Mouse (Mus musculus): ENCODE measurements around the gene Ppp2r5b. TPM values are rescaled to one million over a fixed set of nuclear protein-coding genes. Genes with fewer than 3 reads are reported as not detected.
A peak's percentile ranks its signal among the peaks of the same experiment; 100 is the strongest.

Gene Ppp2r5b
- polyA plus RNA-seq (2015; fragmentation: Nextera tagmentation; extraction: Ambion mirVana), result 21.0 and 23.5 TPM in 2 replicates

DNA sequence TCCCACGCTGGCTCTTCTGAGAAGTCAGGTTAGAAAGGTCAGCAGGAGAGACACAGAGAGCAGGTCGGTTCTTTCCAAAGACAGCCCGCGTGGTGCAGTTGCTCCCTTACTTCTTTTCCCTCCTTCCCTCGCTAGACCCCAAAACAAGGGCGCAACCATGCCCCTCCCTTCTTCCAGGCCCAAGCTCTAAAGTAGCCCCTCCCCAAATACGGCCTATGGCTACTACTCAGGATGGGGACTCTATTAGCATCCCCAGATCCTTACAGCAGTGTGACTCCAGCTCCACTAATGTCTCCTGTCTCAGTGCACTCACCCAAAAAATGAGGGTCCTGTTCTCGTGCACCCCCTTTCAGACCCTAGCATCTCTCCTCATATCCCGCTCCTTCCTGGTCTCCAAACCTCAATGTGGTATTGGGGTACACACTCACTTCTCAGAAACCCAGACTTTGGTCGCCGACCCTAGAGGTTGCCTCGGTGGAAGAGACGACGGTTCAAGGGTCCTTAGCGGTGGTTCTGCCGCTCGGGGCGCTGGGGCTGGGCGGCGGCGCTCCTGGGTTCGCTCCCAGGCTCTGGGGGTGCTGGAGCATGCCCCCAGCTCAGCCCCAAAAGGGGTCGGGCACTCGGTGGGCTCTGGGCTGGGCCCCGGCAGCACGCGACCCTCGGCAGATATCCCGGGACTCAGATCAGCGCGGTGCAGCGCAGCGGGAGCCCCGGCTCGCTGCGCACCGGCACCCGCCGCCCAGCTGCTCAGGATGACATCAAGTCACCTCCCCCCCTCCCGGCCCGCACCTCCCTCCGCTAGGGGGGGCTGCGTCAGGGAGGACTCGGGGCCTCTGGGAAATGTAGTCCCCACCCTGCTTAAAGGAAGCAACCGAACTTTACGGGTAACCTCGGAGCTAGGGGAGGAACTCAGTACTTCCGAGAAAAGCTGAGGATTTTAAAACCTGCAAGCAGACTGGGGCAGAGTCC lies at the start of gene Ppp2r5b:
Gene Ppp2r5b (minus strand): TSS at position 789 of the 969 bp plus-strand sequence.
- Histone ChIP-seq H3K9me3 (ENCODE audit: control insufficient read depth, low read length) (no peaks in the 10 kb centered on the region), H3K4me3 (ENCODE audit: low read length) (peak within 1 kb of the TSS; percentile 83), H3K4me2 (ENCODE audit: low read depth, low read length) (peak within 1 kb of the TSS; percentile 85), H3K27me3 (replicated peaks; ENCODE audit: control insufficient read depth, insufficient read depth, low read length) (no peaks in the 10 kb centered on the region), H3K27ac (ENCODE audit: low read length) (peak within 1 kb of the TSS; percentile 96), H3K36me3 (ENCODE audit: control insufficient read depth, insufficient read depth, low read length) (0 out of 2 replicates have a peak, but pooled peaks cover 5% of the 10 kb centered on the region), H3K9ac (ENCODE audit: low read depth, low read length) (peak within 1 kb of the TSS; percentile 87), H3K4me1 (ENCODE audit: control insufficient read depth, insufficient read depth, low read length) (peaks cover 15% of the 10 kb centered on the region)
- ATAC-seq, result peak; percentile 96
- WGBS, result 3% methylated on average over 47 of the region's 48 CpGs

DNA sequence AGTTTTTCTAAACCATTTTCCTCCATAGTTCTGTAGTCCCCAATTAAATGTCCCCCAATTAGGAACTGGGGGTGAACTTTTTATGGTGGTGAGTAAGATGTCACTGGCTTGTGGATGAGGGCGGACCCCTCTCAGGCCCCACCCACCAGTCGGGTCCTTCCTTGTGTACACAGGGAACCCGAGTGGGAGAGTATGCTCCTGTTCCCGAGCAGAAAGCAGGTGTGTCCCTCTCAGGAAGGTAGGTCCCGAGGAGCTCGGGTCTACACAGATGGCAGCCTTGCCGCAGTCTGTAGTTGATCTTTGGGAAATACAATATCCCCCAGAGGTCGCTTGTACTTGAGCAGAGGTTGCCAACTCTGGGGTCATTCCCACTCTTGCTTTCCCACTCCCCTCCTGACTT lies 49.6 kb upstream of the Ppp2r5b start:
- H3K27ac ChIP-seq (ENCODE audit: low read length), result peak overlapping the region; percentile 89
- peak; percentile 59 for ATAC-seq

DNA sequence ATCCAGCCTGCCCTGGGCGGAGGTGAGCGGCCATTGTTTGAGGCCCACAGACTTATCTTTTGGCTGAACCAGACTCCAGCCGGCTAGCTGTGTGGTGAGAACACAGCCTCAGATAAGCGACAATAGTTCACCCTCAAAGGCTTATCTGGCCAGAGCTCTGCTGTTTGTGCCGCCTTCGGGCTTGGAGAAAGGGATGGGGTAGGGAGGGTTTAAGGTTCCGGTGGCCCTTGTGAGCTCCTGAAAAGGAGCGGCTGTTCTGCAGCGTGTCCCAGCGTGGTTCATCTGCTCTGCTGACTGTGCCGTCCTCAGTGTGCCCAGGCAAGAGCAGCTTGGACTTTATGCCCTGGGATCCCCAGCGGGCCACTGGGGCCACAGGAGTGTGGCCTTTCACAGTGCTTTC lies 48.8 kb upstream of the Ppp2r5b start:
- Histone ChIP-seq H3K27ac (ENCODE audit: low read length) (peak overlapping the region; percentile 89), H3K4me2 (ENCODE audit: low read depth, low read length) (0 out of 2 replicates have a peak overlapping the region, but pooled peaks have one; percentile 29), H3K9ac (ENCODE audit: low read depth, low read length) (peak overlapping the region; percentile 52; the same call in 1 of the 2 replicates), H3K9me3 (ENCODE audit: control insufficient read depth, low read length) (no peaks in the 10 kb centered on the region), H3K4me1 (ENCODE audit: control insufficient read depth, insufficient read depth, low read length) (peaks cover 56% of the 10 kb centered on the region), H3K27me3 (replicated peaks; ENCODE audit: control insufficient read depth, insufficient read depth, low read length) (no peaks in the 10 kb centered on the region), H3K4me3 (ENCODE audit: low read length) (no peak overlapping the region; the same call in 1 of the 2 replicates), H3K36me3 (ENCODE audit: control insufficient read depth, insufficient read depth, low read length) (peaks cover 7% of the 10 kb centered on the region; the same call in 1 of the 2 replicates)
- 65% methylated on average over 12 of the region's 12 CpGs for WGBS
- peak; percentile 31 for ATAC-seq

More for the DNA sequence above, 49.6 kb upstream of the Ppp2r5b start:
- H3K4me3 ChIP-seq (ENCODE audit: low read length), result no peak overlapping the region
- peak overlapping the region; percentile 29; the same call in 1 of the 2 replicates for H3K4me2 ChIP-seq (ENCODE audit: low read depth, low read length)
- no peaks in the 10 kb centered on the region for H3K27me3 ChIP-seq (replicated peaks; ENCODE audit: control insufficient read depth, insufficient read depth, low read length)
- H3K9ac ChIP-seq (ENCODE audit: low read depth, low read length), result peak overlapping the region; percentile 52
- WGBS, result 58% methylated on average over 8 of the region's 8 CpGs
- peaks cover 55% of the 10 kb centered on the region for H3K4me1 ChIP-seq (ENCODE audit: control insufficient read depth, insufficient read depth, low read length)
- no peaks in the 10 kb centered on the region for H3K9me3 ChIP-seq (ENCODE audit: control insufficient read depth, low read length)
- H3K36me3 ChIP-seq (ENCODE audit: control insufficient read depth, insufficient read depth, low read length), result peaks cover 9% of the 10 kb centered on the region; the same call in 1 of the 2 replicates

DNA sequence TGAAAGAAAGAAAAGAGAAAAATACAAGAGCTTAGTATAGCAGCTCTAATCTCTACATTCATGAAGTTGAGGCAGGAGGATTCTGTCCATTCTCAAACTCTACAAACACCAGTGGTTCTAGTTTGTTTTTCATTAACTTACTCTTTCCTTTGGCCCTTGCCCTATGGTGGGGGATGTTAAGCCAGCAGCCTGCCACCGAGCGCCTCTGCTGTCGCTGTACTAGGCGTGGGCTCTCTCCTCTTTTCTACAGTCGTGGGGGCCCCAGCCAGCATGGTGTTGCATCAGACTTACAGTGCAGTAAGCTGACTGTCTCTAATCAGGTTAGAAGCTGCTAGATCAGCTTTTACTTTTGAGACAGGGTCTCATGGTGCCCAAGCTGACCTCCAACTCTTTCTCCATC lies 47.3 kb upstream of the Ppp2r5b start:
- Histone ChIP-seq H3K4me1 (ENCODE audit: control insufficient read depth, insufficient read depth, low read length) (peaks cover 64% of the 10 kb centered on the region), H3K4me3 (ENCODE audit: low read length) (no peak overlapping the region), H3K27me3 (replicated peaks; ENCODE audit: control insufficient read depth, insufficient read depth, low read length) (no peaks in the 10 kb centered on the region), H3K27ac (ENCODE audit: low read length) (peak overlapping the region; percentile 89), H3K9me3 (ENCODE audit: control insufficient read depth, low read length) (no peaks in the 10 kb centered on the region), H3K4me2 (ENCODE audit: low read depth, low read length) (no peak overlapping the region; the same call in 1 of the 2 replicates), H3K36me3 (ENCODE audit: control insufficient read depth, insufficient read depth, low read length) (peaks cover 7% of the 10 kb centered on the region; the same call in 1 of the 2 replicates), H3K9ac (ENCODE audit: low read depth, low read length) (peak overlapping the region; percentile 15; the same call in 1 of the 2 replicates)
- WGBS, result 54% methylated on average over 5 of the region's 5 CpGs
- peak; percentile 47 for ATAC-seq

DNA sequence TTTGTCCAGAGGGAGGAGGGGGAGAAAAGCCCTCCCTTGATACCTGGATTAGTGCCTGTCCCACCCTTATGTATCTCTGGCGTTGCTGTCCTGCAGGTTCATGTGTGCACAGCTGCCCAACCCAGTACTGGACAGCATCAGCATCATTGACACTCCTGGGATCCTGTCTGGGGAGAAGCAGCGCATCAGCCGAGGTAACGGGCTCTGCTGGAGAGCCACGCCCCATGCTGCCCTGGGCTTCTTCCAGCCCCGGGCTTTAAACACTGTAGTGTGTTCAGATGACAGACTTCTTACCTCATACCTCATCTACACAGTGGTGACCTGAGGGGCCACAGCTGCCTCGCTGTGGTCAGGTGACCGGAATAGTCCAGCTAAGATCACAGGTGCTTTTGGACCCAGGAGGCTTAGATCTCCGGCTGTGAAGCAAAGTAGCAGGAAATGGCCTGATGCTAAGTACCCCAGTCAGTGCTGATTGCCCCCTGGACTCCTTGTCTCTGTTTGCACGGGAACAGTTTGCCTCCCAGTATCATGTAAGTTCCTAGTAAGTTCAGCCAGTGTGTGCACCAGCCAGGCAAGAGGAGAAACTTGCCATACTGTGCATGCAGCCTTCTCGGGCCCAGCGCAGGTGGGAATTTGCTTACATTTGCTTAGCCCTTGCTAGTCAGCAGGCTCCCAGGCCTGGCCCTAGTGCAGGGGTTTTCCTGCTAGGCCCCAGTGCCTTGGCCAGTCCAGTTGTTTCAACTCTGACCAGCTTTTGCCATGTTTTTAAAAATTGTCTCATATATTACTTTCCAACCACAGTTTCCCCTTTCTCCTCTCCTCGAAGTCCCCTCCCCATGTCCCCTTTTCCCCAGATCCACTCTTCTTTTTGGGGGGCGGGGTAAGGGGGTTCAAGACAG lies 45.7 kb upstream of the Ppp2r5b start:
- Histone ChIP-seq H3K27me3 (replicated peaks; ENCODE audit: control insufficient read depth, insufficient read depth, low read length) (no peaks in the 10 kb centered on the region), H3K4me3 (ENCODE audit: low read length) (no peak overlapping the region), H3K36me3 (ENCODE audit: control insufficient read depth, insufficient read depth, low read length) (0 out of 2 replicates have a peak, but pooled peaks cover 4% of the 10 kb centered on the region), H3K9ac (ENCODE audit: low read depth, low read length) (peak overlapping the region; percentile 13; the same call in 1 of the 2 replicates), H3K27ac (ENCODE audit: low read length) (peak overlapping the region; percentile 40), H3K4me1 (ENCODE audit: control insufficient read depth, insufficient read depth, low read length) (peaks cover 59% of the 10 kb centered on the region), H3K9me3 (ENCODE audit: control insufficient read depth, low read length) (no peaks in the 10 kb centered on the region), H3K4me2 (ENCODE audit: low read depth, low read length) (0 out of 2 replicates have a peak overlapping the region, but pooled peaks have one; percentile 2)
- ATAC-seq, result no peak
- WGBS, result 71% methylated on average over 14 of the region's 14 CpGs

DNA sequence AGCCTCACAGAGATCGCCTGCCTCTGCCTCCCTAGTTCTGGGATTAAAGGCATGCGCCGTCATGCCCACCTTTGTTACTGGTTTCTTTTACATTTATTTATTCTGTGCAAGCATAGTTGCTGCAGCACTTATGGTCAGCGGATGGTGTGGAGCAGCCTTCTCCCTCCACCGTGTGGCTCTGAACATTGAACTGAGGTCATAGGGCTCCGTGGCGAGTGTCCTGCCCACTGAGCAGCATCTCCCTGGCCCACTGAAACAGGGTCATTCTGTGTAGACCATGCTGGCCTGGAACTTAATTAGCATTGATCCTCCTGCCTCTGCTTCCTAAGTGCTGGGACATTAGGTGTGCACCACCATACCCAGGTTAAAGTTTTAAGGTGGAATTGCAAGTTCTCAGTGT lies 44.9 kb upstream of the Ppp2r5b start:
- Histone ChIP-seq H3K4me1 (ENCODE audit: control insufficient read depth, insufficient read depth, low read length) (peaks cover 53% of the 10 kb centered on the region), H3K9me3 (ENCODE audit: control insufficient read depth, low read length) (no peaks in the 10 kb centered on the region), H3K9ac (ENCODE audit: low read depth, low read length) (peak overlapping the region; percentile 86; the same call in 1 of the 2 replicates), H3K36me3 (ENCODE audit: control insufficient read depth, insufficient read depth, low read length) (0 out of 2 replicates have a peak, but pooled peaks cover 4% of the 10 kb centered on the region), H3K27ac (ENCODE audit: low read length) (0 out of 2 replicates have a peak overlapping the region, but pooled peaks have one; percentile 4), H3K4me2 (ENCODE audit: low read depth, low read length) (0 out of 2 replicates have a peak overlapping the region, but pooled peaks have one; percentile 2), H3K27me3 (replicated peaks; ENCODE audit: control insufficient read depth, insufficient read depth, low read length) (no peaks in the 10 kb centered on the region), H3K4me3 (ENCODE audit: low read length) (no peak overlapping the region)
- WGBS, result 87% methylated on average over 7 of the region's 7 CpGs
- no peak for ATAC-seq

DNA sequence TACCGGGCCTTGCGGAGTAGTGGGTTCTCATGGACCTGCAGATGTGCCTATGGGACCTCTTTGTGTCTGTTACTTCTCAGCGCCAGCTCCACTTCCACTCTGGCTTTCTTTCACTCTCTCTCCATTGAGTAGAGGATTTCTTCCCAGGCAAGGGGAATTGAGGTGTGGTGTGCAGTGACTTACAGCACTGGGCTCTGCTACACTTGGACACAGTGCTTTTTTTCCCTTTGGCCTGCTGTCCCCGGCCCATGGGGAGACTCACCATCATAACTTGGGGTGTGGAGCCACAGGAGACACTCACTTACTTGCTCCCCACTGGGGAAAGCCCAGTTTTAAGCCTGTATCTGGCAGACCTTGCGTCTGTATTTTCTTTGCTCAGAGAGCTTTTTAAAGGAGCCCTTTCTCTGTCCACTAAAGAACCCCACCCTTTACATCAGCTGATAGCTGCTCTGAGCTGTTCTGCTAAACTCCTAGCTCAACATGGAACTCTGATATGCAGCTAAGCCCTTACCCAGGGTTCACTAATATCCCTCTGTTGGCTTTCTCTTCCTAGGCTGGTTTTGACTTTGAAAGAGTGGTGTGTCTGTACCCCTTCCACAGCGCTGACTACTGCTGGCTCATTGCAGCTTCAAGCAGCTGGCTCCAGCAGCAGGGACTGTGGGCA lies 43.9 kb upstream of the Ppp2r5b start:
- H3K4me2 ChIP-seq (ENCODE audit: low read depth, low read length), result peak overlapping the region; percentile 85
- WGBS, result 78% methylated on average over 6 of the region's 6 CpGs
- H3K9me3 ChIP-seq (ENCODE audit: control insufficient read depth, low read length), result no peaks in the 10 kb centered on the region
- H3K36me3 ChIP-seq (ENCODE audit: control insufficient read depth, insufficient read depth, low read length), result no peaks in the 10 kb centered on the region
- H3K4me3 ChIP-seq (ENCODE audit: low read length), result peak overlapping the region; percentile 82
- H3K4me1 ChIP-seq (ENCODE audit: control insufficient read depth, insufficient read depth, low read length), result peaks cover 47% of the 10 kb centered on the region
- H3K27ac ChIP-seq (ENCODE audit: low read length), result peak overlapping the region; percentile 23; the same call in 1 of the 2 replicates
- H3K27me3 ChIP-seq (replicated peaks; ENCODE audit: control insufficient read depth, insufficient read depth, low read length), result no peaks in the 10 kb centered on the region
- no peak for ATAC-seq
- peak overlapping the region; percentile 86 for H3K9ac ChIP-seq (ENCODE audit: low read depth, low read length)

DNA sequence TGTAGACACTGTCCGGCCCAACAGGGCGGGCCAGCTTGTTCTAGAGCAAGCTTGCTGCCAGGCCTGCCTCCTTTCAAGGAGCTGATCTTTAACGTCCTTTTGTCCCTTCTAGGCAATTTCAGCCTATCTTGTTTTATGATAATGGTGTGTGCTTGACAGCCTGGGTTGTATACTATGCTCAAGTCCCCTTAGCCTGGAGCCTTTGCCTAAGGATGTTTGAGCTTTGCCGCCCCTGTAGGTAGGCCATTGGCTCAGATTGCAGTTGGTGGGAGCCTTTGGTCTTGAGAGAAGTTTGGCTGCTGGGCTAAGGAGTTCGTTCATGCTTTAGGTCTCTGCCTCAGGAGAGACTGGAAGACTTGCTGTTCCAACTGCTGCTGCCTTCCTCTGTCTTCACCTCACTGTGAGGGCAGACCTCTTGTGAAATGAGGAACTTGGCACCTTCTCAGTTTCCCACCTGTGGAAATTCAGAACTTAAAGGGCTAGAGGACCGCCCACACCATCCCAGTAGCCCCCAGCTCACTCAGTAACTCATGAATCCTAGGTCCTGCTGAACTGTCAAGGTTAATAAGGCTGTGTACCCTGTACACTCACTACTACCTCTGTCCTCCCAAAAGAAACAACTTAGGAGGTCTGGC lies 42.9 kb upstream of the Ppp2r5b start:
- Histone ChIP-seq H3K9ac (ENCODE audit: low read depth, low read length) (peak overlapping the region; percentile 86), H3K27ac (ENCODE audit: low read length) (peak overlapping the region; percentile 72)

More for the DNA sequence above, 42.9 kb upstream of the Ppp2r5b start:
- H3K27me3 ChIP-seq (replicated peaks; ENCODE audit: control insufficient read depth, insufficient read depth, low read length), result no peaks in the 10 kb centered on the region
- peaks cover 42% of the 10 kb centered on the region for H3K4me1 ChIP-seq (ENCODE audit: control insufficient read depth, insufficient read depth, low read length)
- H3K4me3 ChIP-seq (ENCODE audit: low read length), result peak overlapping the region; percentile 82
- peak overlapping the region; percentile 85 for H3K4me2 ChIP-seq (ENCODE audit: low read depth, low read length)
- no peak for ATAC-seq
- 31% methylated on average over 6 of the region's 6 CpGs for WGBS
- H3K36me3 ChIP-seq (ENCODE audit: control insufficient read depth, insufficient read depth, low read length), result no peaks in the 10 kb centered on the region
- H3K9me3 ChIP-seq (ENCODE audit: control insufficient read depth, low read length), result no peaks in the 10 kb centered on the region

Measured in intestine, embryonic 16.5 days (tissue).